Mouse (Mus musculus) intestine, embryonic 16.5 days (tissue): ENCODE results near the gene Ndufb4. TPM values are rescaled to one million over a fixed set of nuclear protein-coding genes. Genes with fewer than 3 reads are reported as not detected.
A peak's percentile ranks its signal among the peaks of the same experiment; 100 is the strongest.
"Not testable (repeated sequence)": the region's sequence is repeated elsewhere in the genome, so short reads cannot be mapped to it uniquely, and the experiment has no call there.

Source experiments
- ATAC-seq: fragments of 200-750 bp; cut with Nextera tagmentation; 2 replicates; pipeline ENCODE4 v1.8.0; 2017; ENCODE audit warnings: moderate TSS enrichment, moderate library complexity
- H3K27ac ChIP-seq: fragments of 300-500 bp; sonication (generic); 2 replicates; pipeline ENCODE4 v1.5.1; 2014; ENCODE audit warnings: mild to moderate bottlenecking, low read length
- H3K27me3 ChIP-seq: fragments of 300-500 bp; sonication (generic); replicated peaks from 2 replicates; pipeline ENCODE4 v1.6.1; 2014; ENCODE audit warnings: low read length, control low read depth, mixed read lengths; ENCODE audit not compliant: control insufficient read depth, insufficient read depth
- H3K36me3 ChIP-seq: fragments of 300-500 bp; sonication (generic); 2 replicates; pipeline ENCODE4 v1.6.1; 2014; ENCODE audit warnings: low read length, control low read depth; ENCODE audit not compliant: control insufficient read depth, insufficient read depth
- H3K4me1 ChIP-seq: fragments of 300-500 bp; sonication (generic); 2 replicates; pipeline ENCODE4 v1.6.1; 2014; ENCODE audit warnings: low read length, control low read depth, mixed read lengths; ENCODE audit not compliant: control insufficient read depth, insufficient read depth
- H3K4me2 ChIP-seq: fragments of 300-500 bp; sonication (generic); 2 replicates; pipeline ENCODE4 v1.6.1; 2014; ENCODE audit warnings: low read depth, low read length, control low read depth
- H3K4me3 ChIP-seq: fragments of 300-500 bp; sonication (generic); 2 replicates; pipeline ENCODE4 v1.5.1; 2014; ENCODE audit warnings: mild to moderate bottlenecking, low read length
- H3K9ac ChIP-seq: fragments of 300-500 bp; sonication (generic); 2 replicates; pipeline ENCODE4 v1.6.1; 2014; ENCODE audit warnings: low read depth, low read length
- H3K9me3 ChIP-seq: fragments of 300-500 bp; sonication (generic); 2 replicates; pipeline ENCODE4 v1.6.1; 2016; ENCODE audit warnings: low read length, control low read depth; ENCODE audit not compliant: control insufficient read depth
- WGBS: fragments of 180-500 bp; shearing (Covaris S2); extraction: QIAGEN DNeasy Blood & Tissue Kit; methylation state at CpG from one replicate; pipeline ENCODE4 v1.1.7; 2014; 5-methylcytosine and 5-hydroxymethylcytosine counted together
- polyA plus RNA-seq: library from polyadenylated mRNA; unstranded; fragments of >200 nt; fragmentation: Nextera tagmentation; extraction: Ambion mirVana; gene quantifications from 2 replicates; pipeline ENCODE4 v1.2.1, GENCODE M21; 2015

Gene Ndufb4
- polyA plus RNA-seq: 58.1 and 60.9 TPM in 2 replicates

GRCm38 (mm10) chr16:37653731-37654657 lies at the start of gene Ndufb4:
Gene Ndufb4 (minus strand): TSS chr16:37654453.
- WGBS: under 1% methylated on average over 50 of the region's 58 CpGs
- Histone ChIP-seq H3K4me1 (peaks cover 10% of the 10 kb centered on the region), H3K36me3 (no peaks in the 10 kb centered on the region), H3K9ac (peak within 1 kb of the TSS; percentile 95), H3K27ac (peak within 1 kb of the TSS; percentile 81), H3K27me3 (no peaks in the 10 kb centered on the region), H3K4me2 (peak within 1 kb of the TSS; percentile 52), H3K9me3 (no peaks in the 10 kb centered on the region), H3K4me3 (peak within 1 kb of the TSS; percentile 81)
- peak; percentile 95 for ATAC-seq

- no peak overlapping the region for H3K27ac ChIP-seq
- H3K4me3 ChIP-seq: no peak overlapping the region
- H3K4me1 ChIP-seq: no peaks in the 10 kb centered on the region
- WGBS: 80% methylated on average over 5 of the region's 5 CpGs
- H3K9me3 ChIP-seq: no peaks in the 10 kb centered on the region
- H3K9ac ChIP-seq: no peak overlapping the region
- ATAC-seq: no peak
- H3K36me3 ChIP-seq: no peaks in the 10 kb centered on the region
- no peak overlapping the region for H3K4me2 ChIP-seq
- H3K27me3 ChIP-seq: no peaks in the 10 kb centered on the region
Observed at GRCm38 (mm10) chr16:37703884-37704283, 49.6 kb upstream of the Ndufb4 start.

GRCm38 (mm10) chr16:37700071-37700470 lies 45.8 kb upstream of the Ndufb4 start:
- not testable (repeated sequence) for H3K9ac ChIP-seq, H3K4me2 ChIP-seq, ATAC-seq, H3K4me3 ChIP-seq, H3K4me1 ChIP-seq, H3K27me3 ChIP-seq, H3K36me3 ChIP-seq, H3K9me3 ChIP-seq, H3K27ac ChIP-seq

- Histone ChIP-seq H3K9me3 (no peaks in the 10 kb centered on the region), H3K27ac (no peak overlapping the region), H3K4me2 (no peak overlapping the region), H3K4me1 (no peaks in the 10 kb centered on the region), H3K4me3 (no peak overlapping the region), H3K36me3 (no peaks in the 10 kb centered on the region), H3K9ac (no peak overlapping the region), H3K27me3 (no peaks in the 10 kb centered on the region)
- no peak for ATAC-seq
- WGBS: 91% methylated on average over 6 of the region's 6 CpGs
Observed at GRCm38 (mm10) chr16:37698767-37699166, 44.5 kb upstream of the Ndufb4 start.

GRCm38 (mm10) chr16:37697271-37697670 lies 43.0 kb upstream of the Ndufb4 start:
- H3K4me2 ChIP-seq: no peak overlapping the region
- no peak overlapping the region for H3K9ac ChIP-seq
- no peaks in the 10 kb centered on the region for H3K27me3 ChIP-seq
- H3K4me1 ChIP-seq: no peaks in the 10 kb centered on the region
- ATAC-seq: no peak
- H3K36me3 ChIP-seq: no peaks in the 10 kb centered on the region
- no peaks in the 10 kb centered on the region for H3K9me3 ChIP-seq
- H3K4me3 ChIP-seq: no peak overlapping the region
- H3K27ac ChIP-seq: no peak overlapping the region
- whole genome bisulfite sequencing: 83% methylated on average over 5 of the region's 5 CpGs

GRCm38 (mm10) chr16:37690932-37691730 lies 36.9 kb upstream of the Ndufb4 start:
- no peaks in the 10 kb centered on the region for H3K9me3 ChIP-seq
- no peak overlapping the region for H3K9ac ChIP-seq
- ATAC-seq: no peak
- WGBS: 80% methylated on average over 12 of the region's 12 CpGs
- H3K4me1 ChIP-seq: peaks cover 9% of the 10 kb centered on the region; the same call in 1 of the 2 replicates
- H3K4me3 ChIP-seq: no peak overlapping the region
- no peak overlapping the region for H3K27ac ChIP-seq
- H3K36me3 ChIP-seq: no peaks in the 10 kb centered on the region
- no peak overlapping the region for H3K4me2 ChIP-seq
- no peaks in the 10 kb centered on the region for H3K27me3 ChIP-seq

GRCm38 (mm10) chr16:37690465-37690864 lies 36.2 kb upstream of the Ndufb4 start:
- 74% methylated on average over 6 of the region's 6 CpGs for WGBS
- Histone ChIP-seq H3K4me2 (no peak overlapping the region), H3K27ac (no peak overlapping the region), H3K4me1 (peaks cover 9% of the 10 kb centered on the region; the same call in 1 of the 2 replicates), H3K9ac (no peak overlapping the region), H3K27me3 (no peaks in the 10 kb centered on the region), H3K9me3 (no peaks in the 10 kb centered on the region), H3K4me3 (no peak overlapping the region), H3K36me3 (no peaks in the 10 kb centered on the region)
- ATAC-seq: no peak

GRCm38 (mm10) chr16:37689934-37690333 lies 35.7 kb upstream of the Ndufb4 start:
- no peak for ATAC-seq
- Histone ChIP-seq H3K9me3 (no peaks in the 10 kb centered on the region), H3K36me3 (no peaks in the 10 kb centered on the region), H3K4me3 (no peak overlapping the region), H3K4me2 (no peak overlapping the region), H3K4me1 (peaks cover 9% of the 10 kb centered on the region; the same call in 1 of the 2 replicates), H3K9ac (no peak overlapping the region), H3K27me3 (no peaks in the 10 kb centered on the region), H3K27ac (no peak overlapping the region)
- 32% methylated on average over 10 of the region's 10 CpGs for WGBS

GRCm38 (mm10) chr16:37689251-37689926 lies 35.1 kb upstream of the Ndufb4 start:
- Histone ChIP-seq H3K4me3 (no peak overlapping the region), H3K9me3 (no peaks in the 10 kb centered on the region), H3K9ac (no peak overlapping the region), H3K27ac (no peak overlapping the region), H3K4me1 (peaks cover 9% of the 10 kb centered on the region; the same call in 1 of the 2 replicates), H3K4me2 (no peak overlapping the region), H3K36me3 (no peaks in the 10 kb centered on the region), H3K27me3 (no peaks in the 10 kb centered on the region)
- 54% methylated on average over 8 of the region's 8 CpGs for WGBS
- ATAC-seq: peak; percentile 42
